In the genomic region with DNA sequence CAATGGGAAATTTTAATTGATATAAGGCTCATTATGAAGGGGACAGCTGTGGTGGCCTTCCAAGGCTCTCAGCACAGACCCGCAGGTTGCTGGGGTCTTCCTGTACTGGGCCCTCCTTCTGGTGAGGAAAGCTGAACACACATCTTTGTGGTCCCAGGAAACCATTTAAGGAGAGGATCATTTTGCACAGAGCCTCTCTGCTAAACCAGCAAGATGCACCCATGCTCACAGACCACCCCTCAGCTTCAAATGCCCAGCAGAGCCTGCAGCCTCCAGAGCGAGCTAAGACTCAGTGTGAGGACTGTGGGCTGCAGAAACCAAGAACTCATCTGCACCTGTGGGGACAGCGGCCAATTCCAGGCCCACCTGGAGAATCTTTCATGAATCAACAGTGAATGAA, we compare ENCODE assay signal across 14 mouse cellular contexts. TPM values are rescaled to one million over a fixed set of nuclear protein-coding genes. Genes with fewer than 3 reads are reported as not detected.
DNase-seq lines count a peak whose midpoint lies in the region; ATAC-seq lines count a peak whose summit lies in the region.
"Had no signal": no experiment of that assay in that cellular context is flagged by ENCODE, and none has a peak within 500 bp of the region (broad histone marks: within the 10 kb centered on the region; RNA-seq: fewer than 3 reads in every experiment).

No protein-coding gene starts in this region.

- 87% methylated on average over 3 of the region's 3 CpGs for WGBS in heart, embryonic 12.5 days
- 72% methylated on average over 3 of the region's 3 CpGs for WGBS in embryonic facial prominence, embryonic 13.5 days
- 71% methylated on average over 3 of the region's 3 CpGs for WGBS in hindbrain, embryonic 13.5 days
- WGBS in midbrain, embryonic 12.5 days: 79% methylated on average over 3 of the region's 3 CpGs

- intact Hi-C loops in left cerebral cortex, postnatal 4 days (cut with DNase I): no loop called here

- no peaks in the 10 kb centered on the region for H3K27me3 ChIP-seq in heart, embryonic 12.5 days (replicated peaks)
- H3K27me3 ChIP-seq in embryonic facial prominence, embryonic 13.5 days: no peaks in the 10 kb centered on the region
- no peaks in the 10 kb centered on the region for H3K27me3 ChIP-seq in hindbrain, embryonic 13.5 days
- no peaks in the 10 kb centered on the region for H3K27me3 ChIP-seq in midbrain, embryonic 12.5 days

- no peak for DNase-seq in heart, adult 18-20 months
- DNase-seq in thymus, postnatal 25 days: no peak
- no peak for DNase-seq in left cerebral cortex, postnatal 4 days
- DNase-seq: adrenal gland, postnatal 14 days; cerebellum, adult 11 months; gastrocnemius, postnatal 36 days; kidney, adult 2 months; lung, postnatal 4 days had no signal

- H3K9me3 ChIP-seq in heart, embryonic 12.5 days (replicated peaks): no peaks in the 10 kb centered on the region
- no peaks in the 10 kb centered on the region for H3K9me3 ChIP-seq in embryonic facial prominence, embryonic 13.5 days
- no peaks in the 10 kb centered on the region for H3K9me3 ChIP-seq in hindbrain, embryonic 13.5 days
- H3K9me3 ChIP-seq in midbrain, embryonic 12.5 days: no peaks in the 10 kb centered on the region

- H3K4me2 ChIP-seq in heart, embryonic 12.5 days: no peak overlapping the region
- H3K4me2 ChIP-seq in embryonic facial prominence, embryonic 13.5 days: no peak overlapping the region
- no peak overlapping the region for H3K4me2 ChIP-seq in hindbrain, embryonic 13.5 days
- no peak overlapping the region for H3K4me2 ChIP-seq in midbrain, embryonic 12.5 days (replicated peaks)

- ATAC-seq in heart, embryonic 12.5 days (ENCODE audit: insufficient number of reproducible peaks, low FRiP score): no peak
- no peak for ATAC-seq in embryonic facial prominence, embryonic 13.5 days (ENCODE audit: insufficient number of reproducible peaks, insufficient read depth, low FRiP score, low TSS enrichment, low read depth)
- no peak for ATAC-seq in hindbrain, embryonic 13.5 days (ENCODE audit: low FRiP score)
- peak; percentile 27; the same call in 1 of the 2 replicates for ATAC-seq in midbrain, embryonic 12.5 days (ENCODE audit: low FRiP score, low read depth)
- no peak for ATAC-seq in megakaryocyte progenitor cell, adult 5-6 weeks (replicated peaks; ENCODE audit: poor library complexity)

- H3K9ac ChIP-seq in heart, embryonic 12.5 days: no peak overlapping the region
- H3K9ac ChIP-seq in embryonic facial prominence, embryonic 13.5 days: no peak overlapping the region
- peak overlapping the region; percentile 19; the same call in 1 of the 2 replicates for H3K9ac ChIP-seq in hindbrain, embryonic 13.5 days
- no peak overlapping the region for H3K9ac ChIP-seq in midbrain, embryonic 12.5 days (replicated peaks)

- peaks cover 16% of the 10 kb centered on the region for H3K4me1 ChIP-seq in heart, embryonic 12.5 days (replicated peaks)
- peaks cover 46% of the 10 kb centered on the region for H3K4me1 ChIP-seq in embryonic facial prominence, embryonic 13.5 days
- peaks cover 46% of the 10 kb centered on the region for H3K4me1 ChIP-seq in hindbrain, embryonic 13.5 days (replicated peaks)
- H3K4me1 ChIP-seq in midbrain, embryonic 12.5 days: peaks cover 44% of the 10 kb centered on the region

- no peak overlapping the region for H3K4me3 ChIP-seq in heart, embryonic 12.5 days
- no peak overlapping the region for H3K4me3 ChIP-seq in embryonic facial prominence, embryonic 13.5 days
- no peak overlapping the region for H3K4me3 ChIP-seq in hindbrain, embryonic 13.5 days
- H3K4me3 ChIP-seq in midbrain, embryonic 12.5 days: no peak overlapping the region

- peaks cover 7% of the 10 kb centered on the region for H3K36me3 ChIP-seq in heart, embryonic 12.5 days
- peaks cover 20% of the 10 kb centered on the region; the same call in 1 of the 2 replicates for H3K36me3 ChIP-seq in embryonic facial prominence, embryonic 13.5 days
- no peaks in the 10 kb centered on the region for H3K36me3 ChIP-seq in hindbrain, embryonic 13.5 days
- H3K36me3 ChIP-seq in midbrain, embryonic 12.5 days: peaks cover 4% of the 10 kb centered on the region; the same call in 1 of the 2 replicates

- H3K27ac ChIP-seq in heart, embryonic 12.5 days (ENCODE audit: poor library complexity, severe bottlenecking): peak overlapping the region; percentile 8; the same call in 1 of the 2 replicates
- H3K27ac ChIP-seq in embryonic facial prominence, embryonic 13.5 days: peak overlapping the region; percentile 78
- H3K27ac ChIP-seq in hindbrain, embryonic 13.5 days: peak overlapping the region; percentile 80
- peak overlapping the region; percentile 73 for H3K27ac ChIP-seq in midbrain, embryonic 12.5 days (replicated peaks)

RNA-seq across cellular contexts. Expression of gene Cpa1, which starts 15.9 kb away (rescaled TPM):
- polyA plus RNA-seq in heart, embryonic 12.5 days (2016; fragmentation: Nextera tagmentation; extraction: Ambion mirVana): 1.8 and 2.0 TPM in 2 replicates
- total RNA-seq in heart, adult 18-20 months (2021): not detected
- polyA plus RNA-seq in embryonic facial prominence, embryonic 13.5 days (2015; fragmentation: Nextera tagmentation; extraction: Ambion mirVana): 0.34 and 0.87 TPM in 2 replicates
- polyA plus RNA-seq in hindbrain, embryonic 13.5 days (2015; fragmentation: Nextera tagmentation; extraction: Ambion mirVana): 0.71 and 1.1 TPM in 2 replicates
- 0.42 TPM in 1 of 2 replicates, not detected in the other for polyA plus RNA-seq in midbrain, embryonic 12.5 days (2016; fragmentation: Nextera tagmentation; extraction: Ambion mirVana)
- total RNA-seq in left cerebral cortex, postnatal 4 days (2021): not detected
- not detected in 2 replicates for total RNA-seq in megakaryocyte progenitor cell, adult 5-6 weeks (2015)
- not detected in 2 replicates for total RNA-seq in megakaryocyte progenitor cell, adult 5-6 weeks (2017)
- total RNA-seq: gastrocnemius, postnatal 36 days; left cerebral cortex, adult 8-10 months had no signal

RNA-seq across cellular contexts. Expression of gene Cep41, which starts 38.6 kb away (rescaled TPM):
- polyA plus RNA-seq in heart, embryonic 12.5 days (2016; fragmentation: Nextera tagmentation; extraction: Ambion mirVana): 11.9 TPM in 2 replicates
- total RNA-seq in heart, adult 18-20 months (2021): 1 to 10 TPM; 1.3 to 1.5 TPM
- 23.4 and 23.9 TPM in 2 replicates for polyA plus RNA-seq in embryonic facial prominence, embryonic 13.5 days (2015; fragmentation: Nextera tagmentation; extraction: Ambion mirVana)
- 13.3 and 14.2 TPM in 2 replicates for polyA plus RNA-seq in hindbrain, embryonic 13.5 days (2015; fragmentation: Nextera tagmentation; extraction: Ambion mirVana)
- 20.1 and 20.7 TPM in 2 replicates for polyA plus RNA-seq in midbrain, embryonic 12.5 days (2016; fragmentation: Nextera tagmentation; extraction: Ambion mirVana)
- total RNA-seq in left cerebral cortex, postnatal 4 days (2021): 10 to 100 TPM in 1 of 2 experiments, 1 to 10 TPM in 1; 7.4 to 10.9 TPM
- total RNA-seq in megakaryocyte progenitor cell, adult 5-6 weeks (2015): 7.5 and 10.2 TPM in 2 replicates
- 5.2 and 8.4 TPM in 2 replicates for total RNA-seq in megakaryocyte progenitor cell, adult 5-6 weeks (2017)

RNA-seq across cellular contexts. Expression of gene Cpa5, which starts 44.1 kb away (rescaled TPM):
- 1.1 and 1.9 TPM in 2 replicates for polyA plus RNA-seq in heart, embryonic 12.5 days (2016; fragmentation: Nextera tagmentation; extraction: Ambion mirVana)
- not detected for total RNA-seq in heart, adult 18-20 months (2021)
- polyA plus RNA-seq in embryonic facial prominence, embryonic 13.5 days (2015; fragmentation: Nextera tagmentation; extraction: Ambion mirVana): 0.12 and 0.28 TPM in 2 replicates
- polyA plus RNA-seq in hindbrain, embryonic 13.5 days (2015; fragmentation: Nextera tagmentation; extraction: Ambion mirVana): not detected in 2 replicates
- 0.14 and 0.30 TPM in 2 replicates for polyA plus RNA-seq in midbrain, embryonic 12.5 days (2016; fragmentation: Nextera tagmentation; extraction: Ambion mirVana)
- total RNA-seq in left cerebral cortex, postnatal 4 days (2021): not detected
- total RNA-seq in megakaryocyte progenitor cell, adult 5-6 weeks (2015): not detected in 2 replicates
- not detected in 2 replicates for total RNA-seq in megakaryocyte progenitor cell, adult 5-6 weeks (2017)
- total RNA-seq: adrenal gland, postnatal 14 days; gastrocnemius, postnatal 36 days; left cerebral cortex, adult 8-10 months had no signal
- polyA plus RNA-seq: kidney, adult 2 months had no signal

Comparison
In these comparisons a context has a peak if more than half of its experiments do, and no peak if none do; other contexts are left out.
1. H3K27ac ChIP-seq: peak in every context shown above with its lines; median percentile 80 in hindbrain, embryonic 13.5 days; 78 in embryonic facial prominence, embryonic 13.5 days; 73 in midbrain, embryonic 12.5 days; 8 in heart, embryonic 12.5 days.